In the genomic region with DNA sequence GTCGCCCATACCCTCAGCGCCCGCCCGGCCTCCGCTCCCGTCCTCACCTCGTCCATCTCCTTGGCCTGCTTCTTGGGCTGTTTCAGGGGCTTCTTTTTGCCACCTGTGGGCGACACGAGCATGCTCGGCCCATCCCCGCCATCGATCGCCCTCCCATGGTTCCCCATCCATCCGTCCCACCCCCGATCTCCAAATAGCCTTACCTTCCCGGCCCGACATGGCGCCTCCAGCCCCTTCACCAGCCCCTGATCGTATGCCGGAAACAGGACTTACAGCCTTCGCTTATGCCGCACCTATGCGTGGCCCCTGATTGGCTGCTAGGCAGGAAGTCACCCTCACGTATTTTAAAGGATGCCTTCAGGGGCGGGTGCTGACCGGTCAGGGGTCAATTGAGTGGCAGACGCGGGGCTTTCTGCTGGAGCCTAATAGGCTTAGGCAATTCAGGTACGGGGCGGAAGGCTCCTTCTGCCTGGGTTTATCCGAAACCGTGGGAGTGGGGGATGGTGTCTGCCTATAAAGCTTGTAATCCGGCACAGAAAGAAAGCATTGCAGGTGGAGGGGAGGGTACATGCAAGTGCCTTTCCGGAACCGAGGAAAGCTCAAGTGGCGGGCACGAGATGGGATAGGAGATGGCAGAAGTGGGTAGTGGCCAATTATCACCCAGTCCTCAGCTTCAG, we compare ENCODE assay signal across 8 mouse cellular contexts. TPM values are rescaled to one million over a fixed set of nuclear protein-coding genes. Genes with fewer than 3 reads are reported as not detected.
DNase-seq lines count a peak whose midpoint lies in the region; ATAC-seq and TF ChIP-seq lines count a peak whose summit lies in the region.

A gene (plus strand): TSS at position 370 of the 677 bp plus-strand sequence.
A gene (minus strand): TSS at position 464 of the 677 bp plus-strand sequence.

- peak; percentile 66; the same call in 1 of the 2 replicates for TF ChIP-seq POLR2A in limb, embryonic 14.5 days (IDR thresholded peaks at IDR 0.05; ENCODE audit: borderline replicate concordance, extremely low read depth, insufficient read depth, insufficient read length)
- TF ChIP-seq POLR2A in spleen, adult 2 months (IDR thresholded peaks at IDR 0.05; ENCODE audit: low read depth, low read length) = peak; percentile 60

- H3K9me3 ChIP-seq in embryonic facial prominence, embryonic 14.5 days (ENCODE audit: control insufficient read depth, low read length) = no peaks in the 10 kb centered on the region
- H3K9me3 ChIP-seq in kidney, embryonic 14.5 days (ENCODE audit: control insufficient read depth, low read length) = no peaks in the 10 kb centered on the region
- H3K9me3 ChIP-seq in limb, embryonic 14.5 days (ENCODE audit: control insufficient read depth, low read length) = no peaks in the 10 kb centered on the region
- H3K9me3 ChIP-seq in midbrain, embryonic 16.5 days (replicated peaks; ENCODE audit: control insufficient read depth, low read length, poor library complexity, severe bottlenecking) = no peaks in the 10 kb centered on the region

- H3K4me1 ChIP-seq in embryonic facial prominence, embryonic 14.5 days (ENCODE audit: control insufficient read depth, insufficient read depth, low read length) = peaks cover 14% of the 10 kb centered on the region
- peaks cover 10% of the 10 kb centered on the region for H3K4me1 ChIP-seq in kidney, embryonic 14.5 days (ENCODE audit: control insufficient read depth, insufficient read depth, low read length)
- H3K4me1 ChIP-seq in limb, embryonic 14.5 days (ENCODE audit: control insufficient read depth, insufficient read depth, low read length) = peaks cover 5% of the 10 kb centered on the region; the same call in 1 of the 2 replicates
- H3K4me1 ChIP-seq in midbrain, embryonic 16.5 days (ENCODE audit: control insufficient read depth, insufficient read depth, low read length) = peaks cover 20% of the 10 kb centered on the region
- H3K4me1 ChIP-seq in spleen, adult 2 months (ENCODE audit: control insufficient read depth, insufficient read depth, insufficient read length) = peaks cover 4% of the 10 kb centered on the region; the same call in 1 of the 2 replicates

- peak; percentile 98 for ATAC-seq in embryonic facial prominence, embryonic 14.5 days (ENCODE audit: low read depth)
- peak; percentile 97 for ATAC-seq in kidney, embryonic 14.5 days (ENCODE audit: low FRiP score, low TSS enrichment)
- peak; percentile 97 for ATAC-seq in limb, embryonic 14.5 days (ENCODE audit: low FRiP score, low read depth)
- ATAC-seq in midbrain, embryonic 16.5 days = peak; percentile 97

- peak within 1 kb of the TSS; percentile 81 for H3K4me3 ChIP-seq in embryonic facial prominence, embryonic 14.5 days (ENCODE audit: low read depth, low read length)
- H3K4me3 ChIP-seq in kidney, embryonic 14.5 days (ENCODE audit: low read length) = peak within 1 kb of the TSS; percentile 79
- H3K4me3 ChIP-seq in limb, embryonic 14.5 days (replicated peaks; ENCODE audit: low read length) = peak within 1 kb of the TSS; percentile 74
- H3K4me3 ChIP-seq in midbrain, embryonic 16.5 days (ENCODE audit: low read depth, low read length) = peak within 1 kb of the TSS; percentile 74
- peak within 1 kb of the TSS; percentile 66 for H3K4me3 ChIP-seq in spleen, adult 2 months (ENCODE audit: extremely low read depth, insufficient read depth, insufficient read length)

- WGBS in embryonic facial prominence, embryonic 14.5 days = under 1% methylated on average over 37 of the region's 37 CpGs
- WGBS in kidney, embryonic 14.5 days = under 1% methylated on average over 37 of the region's 37 CpGs
- WGBS in limb, embryonic 14.5 days = 1% methylated on average over 37 of the region's 37 CpGs
- under 1% methylated on average over 37 of the region's 37 CpGs for WGBS in midbrain, embryonic 16.5 days
- under 1% methylated on average over 37 of the region's 37 CpGs for WGBS in spleen, adult 2 months

- DNase-seq in A20 (ENCODE audit: low read depth, low spot score) = peak; percentile 94
- peak in 1 of 2 experiments; percentile 77 for DNase-seq in adrenal gland, postnatal 4 days (ENCODE audit: low spot score in 2 of 2)
- peak; percentile 96 for DNase-seq in embryonic facial prominence, embryonic 14.5 days (ENCODE audit: low spot score)
- DNase-seq in heart, adult 9 months (ENCODE audit: low spot score in 2 of 2) = peak; percentile 85 to 90
- peak; percentile 88 for DNase-seq in limb, embryonic 14.5 days (ENCODE audit: low spot score)
- DNase-seq in spleen, adult 2 months (ENCODE audit: low read depth in 1 of 2, low spot score in 2 of 2) = peak; percentile 68 to 85

- peaks cover 28% of the 10 kb centered on the region for H3K36me3 ChIP-seq in embryonic facial prominence, embryonic 14.5 days (ENCODE audit: control insufficient read depth, insufficient read depth, low read length)
- peaks cover 21% of the 10 kb centered on the region for H3K36me3 ChIP-seq in kidney, embryonic 14.5 days (ENCODE audit: control insufficient read depth, insufficient read depth, low read length)
- peaks cover 14% of the 10 kb centered on the region for H3K36me3 ChIP-seq in limb, embryonic 14.5 days (ENCODE audit: control insufficient read depth, insufficient read depth, low read length)
- peaks cover 6% of the 10 kb centered on the region for H3K36me3 ChIP-seq in midbrain, embryonic 16.5 days (ENCODE audit: control insufficient read depth, insufficient read depth, low read length)
- H3K36me3 ChIP-seq in spleen, adult 2 months (ENCODE audit: control insufficient read depth, insufficient read depth, low read length) = peaks cover 4% of the 10 kb centered on the region; the same call in 1 of the 2 replicates

- H3K4me2 ChIP-seq in embryonic facial prominence, embryonic 14.5 days (ENCODE audit: low read depth, low read length) = peak within 1 kb of the TSS; percentile 88
- H3K4me2 ChIP-seq in kidney, embryonic 14.5 days (replicated peaks; ENCODE audit: low read depth, low read length) = peak within 1 kb of the TSS; percentile 75
- H3K4me2 ChIP-seq in limb, embryonic 14.5 days (replicated peaks; ENCODE audit: low read depth, low read length, severe bottlenecking) = peak within 1 kb of the TSS; percentile 74
- H3K4me2 ChIP-seq in midbrain, embryonic 16.5 days (ENCODE audit: low read length) = peak within 1 kb of the TSS; percentile 74

- peak within 1 kb of the TSS; percentile 65 for H3K27ac ChIP-seq in embryonic facial prominence, embryonic 14.5 days (replicated peaks; ENCODE audit: low read depth, low read length)
- H3K27ac ChIP-seq in kidney, embryonic 14.5 days (ENCODE audit: low read depth, low read length) = peak within 1 kb of the TSS; percentile 73
- peak within 1 kb of the TSS; percentile 45; the same call in 1 of the 2 replicates for H3K27ac ChIP-seq in limb, embryonic 14.5 days (replicated peaks; ENCODE audit: low read depth, low read length)
- H3K27ac ChIP-seq in midbrain, embryonic 16.5 days (ENCODE audit: low read length) = peak within 1 kb of the TSS; percentile 81
- peak within 1 kb of the TSS; percentile 63 for H3K27ac ChIP-seq in spleen, adult 2 months (ENCODE audit: insufficient read depth, low read length)

- no peaks in the 10 kb centered on the region for H3K27me3 ChIP-seq in embryonic facial prominence, embryonic 14.5 days (replicated peaks; ENCODE audit: control insufficient read depth, insufficient read depth, low read length)
- H3K27me3 ChIP-seq in kidney, embryonic 14.5 days (ENCODE audit: control insufficient read depth, insufficient read depth, low read length) = no peaks in the 10 kb centered on the region
- H3K27me3 ChIP-seq in limb, embryonic 14.5 days (ENCODE audit: control insufficient read depth, insufficient read depth, low read length) = no peaks in the 10 kb centered on the region
- no peaks in the 10 kb centered on the region for H3K27me3 ChIP-seq in midbrain, embryonic 16.5 days (ENCODE audit: control insufficient read depth, insufficient read depth, low read depth, low read length)
- no peaks in the 10 kb centered on the region for H3K27me3 ChIP-seq in spleen, adult 2 months (ENCODE audit: control insufficient read depth, insufficient read depth, low read length)

- no peak for TF ChIP-seq CTCF in spleen, adult 2 months (IDR thresholded peaks at IDR 0.05; ENCODE audit: extremely low read depth, insufficient read depth, insufficient read length, insufficient replicate concordance)

- peak within 1 kb of the TSS; percentile 84 for H3K9ac ChIP-seq in embryonic facial prominence, embryonic 14.5 days (ENCODE audit: low read depth, low read length)
- peak within 1 kb of the TSS; percentile 90 for H3K9ac ChIP-seq in kidney, embryonic 14.5 days (ENCODE audit: low read depth, low read length)
- peak within 1 kb of the TSS; percentile 80 for H3K9ac ChIP-seq in limb, embryonic 14.5 days (ENCODE audit: low read depth, low read length, severe bottlenecking)
- H3K9ac ChIP-seq in midbrain, embryonic 16.5 days (ENCODE audit: low read depth, low read length) = peak within 1 kb of the TSS; percentile 83

RNA-seq across cellular contexts. Expression of the first gene that starts in this region (rescaled TPM):
- total RNA-seq in adrenal gland, postnatal 4 days (2021) = 10 to 100 TPM; 17.3 to 18.5 TPM
- polyA plus RNA-seq in embryonic facial prominence, embryonic 14.5 days (2014; fragmentation: Nextera tagmentation; extraction: Ambion mirVana) = 11.4 and 11.6 TPM in 2 replicates
- 13.5 and 14.7 TPM in 2 replicates for polyA plus RNA-seq in kidney, embryonic 14.5 days (2014; fragmentation: Nextera tagmentation; extraction: Ambion mirVana)
- 9.0 and 9.1 TPM in 2 replicates for polyA plus RNA-seq in limb, embryonic 14.5 days (2012; rRNA removed)
- 13.5 and 15.3 TPM in 2 replicates for polyA plus RNA-seq in limb, embryonic 14.5 days (2014; fragmentation: Nextera tagmentation; extraction: Ambion mirVana)
- polyA plus RNA-seq in midbrain, embryonic 16.5 days (2015; fragmentation: Nextera tagmentation; extraction: Ambion mirVana) = 12.5 and 13.1 TPM in 2 replicates
- polyA plus RNA-seq in spleen, adult 2 months (2012; rRNA removed) = 5.1 and 5.2 TPM in 2 replicates

RNA-seq across cellular contexts. Expression of the second gene that starts in this region (rescaled TPM):
- 100 to 1,000 TPM; 375 to 399 TPM for total RNA-seq in adrenal gland, postnatal 4 days (2021)
- 612 and 655 TPM in 2 replicates for polyA plus RNA-seq in embryonic facial prominence, embryonic 14.5 days (2014; fragmentation: Nextera tagmentation; extraction: Ambion mirVana)
- polyA plus RNA-seq in kidney, embryonic 14.5 days (2014; fragmentation: Nextera tagmentation; extraction: Ambion mirVana) = 687 and 868 TPM in 2 replicates
- polyA plus RNA-seq in limb, embryonic 14.5 days (2012; rRNA removed) = 122 and 191 TPM in 2 replicates
- polyA plus RNA-seq in limb, embryonic 14.5 days (2014; fragmentation: Nextera tagmentation; extraction: Ambion mirVana) = 658 and 664 TPM in 2 replicates
- polyA plus RNA-seq in midbrain, embryonic 16.5 days (2015; fragmentation: Nextera tagmentation; extraction: Ambion mirVana) = 674 and 688 TPM in 2 replicates
- polyA plus RNA-seq in spleen, adult 2 months (2012; rRNA removed) = 10.2 and 16.4 TPM in 2 replicates
